Mouse (Mus musculus): ENCODE measurements around the gene Troap.

Troap gene

DNA sequence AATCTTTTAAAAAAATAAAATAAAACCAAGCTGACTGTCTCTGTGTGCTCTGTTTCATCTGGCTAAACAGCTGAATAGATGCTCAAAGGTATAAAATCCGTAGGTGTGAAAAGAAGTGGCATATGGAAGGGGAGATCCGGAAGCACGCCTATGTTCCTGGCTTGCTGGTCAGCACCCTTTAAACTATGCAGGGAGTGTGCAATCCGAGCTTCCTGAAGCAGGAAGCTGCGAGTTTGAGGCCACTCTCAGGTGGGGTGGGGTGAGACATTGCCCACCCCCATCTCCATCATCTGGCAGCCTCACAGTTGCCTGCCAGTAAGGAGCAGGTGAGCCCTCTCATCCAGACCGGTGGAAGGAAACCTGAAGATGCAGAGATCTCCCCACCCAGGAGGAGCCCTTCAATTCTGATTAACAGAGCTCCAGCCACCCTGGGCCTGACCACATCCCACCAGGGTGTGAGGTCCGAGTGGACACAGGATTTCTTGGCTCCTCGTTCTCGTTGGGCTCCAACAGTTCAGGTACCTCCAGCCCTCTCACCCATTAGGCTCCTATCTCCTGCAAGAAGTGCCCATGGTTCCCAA lies at the start of gene Troap:
TSS of gene Troap (plus strand) at position 557 of the 581 bp plus-strand sequence.
- no peak for DNase-seq (ENCODE audit: low read depth, low spot score)

GRCm38 (mm10) chr15:99024668-99025314 lies 49.6 kb upstream of the Troap start:
- peak; percentile 55 for DNase-seq (ENCODE audit: low read depth, low spot score)

DNA sequence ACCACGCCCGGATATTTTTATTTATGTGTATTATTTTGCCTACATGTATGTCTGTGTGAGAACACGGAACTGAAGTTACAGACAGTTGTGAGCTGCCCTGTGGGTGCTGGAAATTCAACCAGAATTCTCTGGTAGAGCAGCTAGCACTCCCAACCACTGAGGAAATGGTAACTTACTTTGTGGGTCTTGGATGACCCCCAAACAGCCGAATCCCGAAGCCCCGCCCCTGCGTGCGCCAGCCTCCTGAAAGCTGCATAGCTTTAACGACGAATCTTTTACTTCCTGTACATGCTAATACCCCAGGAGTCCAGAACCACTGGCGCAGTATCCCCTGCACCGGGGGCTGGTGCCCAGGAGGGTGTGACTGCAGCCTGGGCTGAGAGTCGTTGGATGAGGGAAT lies 49.0 kb upstream of the Troap start:
- no peak for DNase-seq (ENCODE audit: low read depth, low spot score)

GRCm38 (mm10) chr15:99026259-99026658 lies 48.1 kb upstream of the Troap start:
- DNase-seq (ENCODE audit: low read depth, low spot score), result no peak

DNA sequence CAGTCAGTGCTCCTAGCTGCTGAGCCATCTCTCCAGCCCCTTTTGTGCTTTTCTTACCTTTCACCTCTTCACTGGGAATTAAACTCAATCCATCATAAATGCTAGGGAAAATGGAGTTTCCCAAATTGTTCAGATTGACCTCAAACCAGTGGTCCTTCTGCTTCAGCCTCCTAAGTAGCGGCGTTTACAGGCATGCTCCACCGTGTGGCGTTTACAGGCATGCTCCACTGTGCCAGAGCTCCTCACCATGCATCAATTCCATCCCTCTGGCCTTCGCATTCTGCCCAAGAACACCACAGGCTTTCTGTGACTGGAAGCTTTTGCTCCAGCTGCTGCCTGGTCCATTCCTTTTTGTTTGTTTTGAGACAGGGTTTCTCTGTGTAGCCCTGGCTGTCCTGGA lies 47.3 kb upstream of the Troap start:
- no peak for DNase-seq (ENCODE audit: low read depth, low spot score)

- DNase-seq (ENCODE audit: low read depth, low spot score), result no peak
Observed at GRCm38 (mm10) chr15:99028874-99029458, 45.4 kb upstream of the Troap start.

- peak; percentile 95 for DNase-seq (ENCODE audit: low read depth, low spot score)
Observed at GRCm38 (mm10) chr15:99029619-99030584, 44.5 kb upstream of the Troap start, which contains the start of gene Tuba1c. Tuba1c (plus strand) TSS chr15:99029891.

DNA sequence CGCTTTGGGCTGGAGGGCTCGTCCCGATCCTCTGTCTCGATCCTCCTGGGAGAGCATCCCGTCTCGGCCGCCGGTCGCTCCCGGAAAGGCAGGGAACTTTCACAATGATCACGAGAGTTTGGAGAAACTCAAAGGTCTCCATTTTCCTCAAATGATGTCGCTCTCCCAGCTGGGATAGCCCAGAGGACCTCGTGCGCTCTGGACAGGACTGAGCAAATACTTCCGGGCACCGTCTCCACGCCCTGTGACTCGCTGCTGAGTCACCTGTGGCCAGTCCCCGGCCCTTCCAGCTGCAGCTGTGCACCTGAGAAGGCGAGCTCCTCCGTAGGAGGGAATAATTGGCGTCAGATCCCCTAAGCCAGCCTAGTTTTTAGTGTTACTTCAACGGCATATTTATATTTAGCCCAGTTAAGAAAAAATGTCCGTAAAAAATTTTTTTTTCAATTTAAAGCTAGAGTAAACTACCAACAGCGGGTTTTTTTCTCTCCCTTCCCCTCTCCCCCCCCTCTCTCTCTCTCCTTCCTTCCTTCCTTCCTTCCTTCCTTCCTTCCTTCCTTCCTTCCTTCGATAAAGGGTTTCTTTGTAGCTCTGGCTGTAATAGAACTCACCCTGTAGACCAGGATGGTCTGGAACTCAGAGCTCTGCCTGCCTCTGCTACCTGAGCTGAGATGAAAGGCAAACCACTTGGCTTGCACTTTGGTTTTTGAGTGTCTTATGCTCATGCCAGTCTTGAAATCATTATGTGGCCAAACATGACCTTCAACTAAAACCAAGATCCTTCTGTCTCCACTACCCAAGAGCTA lies 43.6 kb upstream of the Troap start:
- DNase-seq (ENCODE audit: low read depth, low spot score), result no peak

DNA sequence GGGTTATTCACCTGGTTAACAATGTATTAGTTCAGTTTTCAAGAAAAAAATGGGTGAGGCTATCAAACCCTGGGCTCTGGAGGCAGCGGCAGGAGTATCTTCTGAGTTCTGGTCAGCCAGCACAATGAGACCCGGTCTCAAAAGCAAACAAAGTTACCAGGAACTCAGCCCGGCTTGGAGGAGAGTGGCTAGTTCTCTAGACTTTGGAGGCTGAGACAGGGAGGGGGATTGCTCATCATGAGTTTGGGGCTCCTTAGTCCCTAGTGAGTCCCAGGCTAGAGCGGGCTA lies 43.0 kb upstream of the Troap start:
- DNase-seq (ENCODE audit: low read depth, low spot score), result no peak

DNA sequence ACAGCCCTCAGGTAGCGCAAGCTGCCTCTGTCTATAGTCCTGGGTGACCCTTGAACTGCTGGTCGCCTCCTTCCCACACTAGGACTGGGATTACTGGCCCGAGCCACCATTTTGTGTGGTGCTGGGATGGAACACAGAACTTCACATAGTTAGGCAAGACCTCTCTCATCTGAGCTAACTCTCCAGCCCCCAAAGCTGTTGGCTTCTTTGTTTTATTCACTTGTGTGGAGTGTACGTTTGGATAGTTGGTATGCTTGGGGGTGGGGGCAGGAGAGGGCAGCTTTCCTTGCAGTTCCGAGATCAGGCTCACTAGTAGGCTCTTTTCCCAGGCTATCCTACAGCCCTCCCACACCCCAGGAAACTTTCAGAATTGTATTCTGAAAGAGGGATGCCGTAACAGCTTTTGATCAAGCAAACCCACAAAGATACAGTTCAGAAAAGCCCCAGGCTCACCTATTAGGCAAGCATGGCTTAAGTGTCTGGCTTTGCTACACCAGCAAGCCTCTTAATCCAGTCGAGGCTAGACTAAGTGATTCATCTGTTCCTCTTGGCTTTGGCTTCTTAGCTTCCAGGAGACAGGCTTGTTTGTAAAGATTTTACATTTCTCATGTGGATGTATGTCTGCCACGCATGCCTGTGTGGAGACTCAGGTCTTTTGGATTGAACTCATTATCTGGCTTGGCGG lies 42.2 kb upstream of the Troap start:
- no peak for DNase-seq (ENCODE audit: low read depth, low spot score)

- no peak for DNase-seq (ENCODE audit: low read depth, low spot score)
Observed at GRCm38 (mm10) chr15:99032726-99033250, 41.6 kb upstream of the Troap start.

DNA sequence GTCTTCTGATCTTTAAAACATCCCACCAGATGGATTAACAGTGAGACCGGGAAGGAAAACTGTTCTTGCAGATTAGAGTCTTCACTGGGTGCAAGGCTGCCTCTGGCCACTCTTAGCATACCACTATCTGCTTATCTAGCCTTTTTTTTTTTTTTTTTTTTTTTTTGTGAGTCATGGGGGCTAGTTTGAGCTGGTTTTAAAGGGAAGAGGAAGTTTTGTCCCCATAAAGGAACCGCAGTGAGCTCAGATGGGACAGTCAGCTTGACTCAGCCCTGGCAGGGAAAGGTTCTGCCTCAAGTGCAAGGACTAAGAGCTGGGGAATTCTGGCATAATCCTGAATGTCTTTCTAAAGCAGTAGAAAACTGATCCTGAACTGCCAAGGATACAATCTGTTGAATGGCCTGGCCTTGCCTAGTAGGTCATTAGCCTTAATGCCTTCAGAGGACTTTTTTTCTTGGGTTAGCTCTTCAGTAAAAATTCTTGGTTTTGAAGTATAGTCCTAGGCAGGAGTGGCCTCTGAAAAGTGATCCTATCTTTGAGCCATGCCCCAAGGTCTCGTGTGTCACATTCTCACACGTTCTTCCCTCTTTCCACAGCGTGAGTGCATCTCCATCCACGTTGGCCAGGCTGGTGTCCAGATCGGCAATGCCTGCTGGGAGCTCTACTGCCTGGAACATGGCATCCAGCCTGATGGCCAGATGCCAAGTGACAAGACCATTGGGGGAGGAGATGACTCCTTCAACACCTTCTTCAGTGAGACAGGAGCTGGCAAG lies 40.7 kb upstream of the Troap start:
- peak; percentile 21 for DNase-seq (ENCODE audit: low read depth, low spot score)

GRCm38 (mm10) chr15:99035431-99035830 lies 38.9 kb upstream of the Troap start:
- DNase-seq (ENCODE audit: low read depth, low spot score), result no peak

GRCm38 (mm10) chr15:99036249-99036905 lies 38.0 kb upstream of the Troap start:
- no peak for DNase-seq (ENCODE audit: low read depth, low spot score)

GRCm38 (mm10) chr15:99038025-99038424 lies 36.4 kb upstream of the Troap start:
- DNase-seq (ENCODE audit: low read depth, low spot score), result no peak

DNA sequence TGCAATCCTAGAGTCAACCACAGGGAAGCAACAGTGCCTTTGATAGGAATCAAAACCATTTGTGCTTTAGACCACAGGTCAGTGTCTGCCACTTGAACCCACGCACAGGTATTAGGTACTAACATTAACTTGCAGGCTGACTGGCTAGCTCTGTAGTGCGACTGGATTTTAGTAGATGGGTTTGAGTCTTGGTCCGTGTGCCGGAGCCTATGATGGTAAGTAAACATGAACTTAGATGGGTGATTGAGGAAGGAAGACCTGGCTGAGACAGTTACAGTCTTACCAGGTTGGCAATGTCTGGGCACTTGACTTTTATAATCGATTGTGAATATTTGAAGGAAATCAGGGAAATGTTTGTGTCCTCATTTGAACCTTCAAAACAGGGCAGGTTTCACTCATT lies 35.6 kb upstream of the Troap start:
- DNase-seq (ENCODE audit: low read depth, low spot score), result no peak

DNA sequence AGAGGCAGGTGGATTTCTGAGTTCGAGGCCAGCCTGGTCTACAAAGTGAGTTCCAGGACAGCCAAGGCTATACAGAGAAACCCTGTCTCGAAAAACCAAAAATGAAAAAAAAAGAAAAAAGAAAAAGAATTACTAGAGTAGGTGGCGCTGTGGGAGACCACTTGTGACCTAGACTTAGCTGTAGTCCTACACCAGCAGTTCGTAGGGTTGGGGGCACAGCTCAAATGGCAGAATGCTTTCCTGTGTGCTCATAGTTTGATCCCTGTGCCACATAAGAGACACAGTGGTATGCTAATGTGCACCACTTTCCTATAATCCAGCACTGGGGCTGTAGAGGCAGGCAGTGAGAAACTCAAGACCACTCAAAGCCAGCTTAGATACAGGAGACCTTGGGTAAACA lies 35.1 kb upstream of the Troap start:
- DNase-seq (ENCODE audit: low read depth, low spot score), result no peak

- DNase-seq (ENCODE audit: low read depth, low spot score), result no peak
Observed at GRCm38 (mm10) chr15:99039996-99040919, 34.1 kb upstream of the Troap start.
